In genomic region chr5:92939246-92939995, GRCm38 (mm10) we compare ENCODE assay signal across 22 mouse cellular contexts.
DNase-seq lines count a peak whose midpoint lies in the region; ATAC-seq and TF ChIP-seq lines count a peak whose summit lies in the region.
"Had no signal": no experiment of that assay in that cellular context is flagged by ENCODE, and none has a peak within 500 bp of the region (broad histone marks: within the 10 kb centered on the region; RNA-seq: fewer than 3 reads in every experiment).

No protein-coding gene starts in this region.

- peaks cover 21% of the 10 kb centered on the region for H3K9me3 ChIP-seq in heart, embryonic 16.5 days (replicated peaks; ENCODE audit: control insufficient read depth, low read length)
- H3K9me3 ChIP-seq in heart, embryonic 12.5 days (replicated peaks) = peaks cover 32% of the 10 kb centered on the region
- H3K9me3 ChIP-seq in E14TG2a.4 (ENCODE audit: low read length) = peaks cover 8% of the 10 kb centered on the region
- H3K9me3 ChIP-seq in stomach, embryonic 15.5 days = peaks cover 6% of the 10 kb centered on the region; the same call in 1 of the 2 replicates

- no peak for TF ChIP-seq CTCF in E14TG2a.4 (conservative IDR thresholded peaks at IDR 0.05; ENCODE audit: low read length)

- WGBS in heart, embryonic 16.5 days = 78% methylated on average over 15 of the region's 15 CpGs
- WGBS in heart, embryonic 12.5 days = 81% methylated on average over 15 of the region's 15 CpGs
- 68% methylated on average over 15 of the region's 15 CpGs for WGBS in stomach, embryonic 15.5 days

- ATAC-seq in heart, embryonic 16.5 days (replicated peaks; ENCODE audit: extremely low read depth, insufficient read depth, low FRiP score) = no peak
- no peak for ATAC-seq in heart, embryonic 12.5 days (ENCODE audit: insufficient number of reproducible peaks, low FRiP score)
- no peak for ATAC-seq in stomach, embryonic 15.5 days (ENCODE audit: insufficient read depth, low FRiP score, low read depth)
- ATAC-seq: CD4-positive, CD25-positive, alpha-beta regulatory T cell, adult 4 months; forebrain, embryonic 14.5 days had no signal

- H3K4me3 ChIP-seq in heart, embryonic 16.5 days (ENCODE audit: low read length) = no peak overlapping the region
- H3K4me3 ChIP-seq in heart, embryonic 12.5 days = no peak overlapping the region
- H3K4me3 ChIP-seq in E14TG2a.4 (replicated peaks; ENCODE audit: low read length) = peak overlapping the region; percentile 27
- no peak overlapping the region for H3K4me3 ChIP-seq in stomach, embryonic 15.5 days (replicated peaks)
- H3K4me3 ChIP-seq: embryonic facial prominence, embryonic 15.5 days; heart, adult 2 months; liver, embryonic 13.5 days; neural tube, embryonic 15.5 days had no signal

- no peak overlapping the region for H3K4me2 ChIP-seq in heart, embryonic 16.5 days (ENCODE audit: low read depth, low read length)
- H3K4me2 ChIP-seq in heart, embryonic 12.5 days = no peak overlapping the region
- H3K4me2 ChIP-seq in stomach, embryonic 15.5 days = no peak overlapping the region
- H3K4me2 ChIP-seq: embryonic facial prominence, embryonic 15.5 days; hindbrain, embryonic 14.5 days; liver, embryonic 13.5 days; midbrain, embryonic 11.5 days; neural tube, embryonic 15.5 days had no signal

- peaks cover 36% of the 10 kb centered on the region for H3K36me3 ChIP-seq in heart, embryonic 16.5 days (ENCODE audit: control insufficient read depth, insufficient read depth)
- peaks cover 61% of the 10 kb centered on the region for H3K36me3 ChIP-seq in heart, embryonic 12.5 days
- peaks cover 73% of the 10 kb centered on the region for H3K36me3 ChIP-seq in E14TG2a.4 (ENCODE audit: insufficient read depth, low read length)
- H3K36me3 ChIP-seq in stomach, embryonic 15.5 days = peaks cover 36% of the 10 kb centered on the region

- DNase-seq in adrenal gland, postnatal 14 days = peak; percentile 29
- no peak for DNase-seq in adrenal gland, adult 18-20 months (ENCODE audit: low spot score in 2 of 2)
- DNase-seq in natural killer cell, adult 2 months (ENCODE audit: low spot score in 2 of 2) = no peak
- DNase-seq: cerebellum, adult 11 months; cerebellum, adult 9-11 months; gastrocnemius, postnatal 10 days; heart, adult 2 months; heart, postnatal 10 days; kidney, postnatal 4 days; liver, embryonic 13.5 days; right cerebral cortex, adult 18-20 months; right cerebral cortex, postnatal 4 days had no signal

- peaks cover 16% of the 10 kb centered on the region for H3K4me1 ChIP-seq in heart, embryonic 16.5 days (ENCODE audit: control insufficient read depth, insufficient read depth, low read length)
- H3K4me1 ChIP-seq in heart, embryonic 12.5 days (replicated peaks) = peaks cover 30% of the 10 kb centered on the region
- peaks cover 37% of the 10 kb centered on the region for H3K4me1 ChIP-seq in E14TG2a.4 (replicated peaks; ENCODE audit: low read depth, low read length)
- no peaks in the 10 kb centered on the region for H3K4me1 ChIP-seq in stomach, embryonic 15.5 days
- H3K4me1 ChIP-seq: embryonic facial prominence, embryonic 15.5 days; liver, embryonic 13.5 days; neural tube, embryonic 15.5 days had no signal

- no peak overlapping the region for H3K9ac ChIP-seq in heart, embryonic 16.5 days (ENCODE audit: low read length)
- H3K9ac ChIP-seq in heart, embryonic 12.5 days = no peak overlapping the region
- H3K9ac ChIP-seq in stomach, embryonic 15.5 days = no peak overlapping the region
- H3K9ac ChIP-seq: embryonic facial prominence, embryonic 15.5 days; hindbrain, embryonic 14.5 days; liver, embryonic 13.5 days; neural tube, embryonic 15.5 days had no signal

- H3K27ac ChIP-seq in heart, embryonic 16.5 days (ENCODE audit: low read length) = peak overlapping the region; percentile 39
- H3K27ac ChIP-seq in heart, embryonic 12.5 days (ENCODE audit: poor library complexity, severe bottlenecking) = no peak overlapping the region
- peak overlapping the region; percentile 32; the same call in 1 of the 2 replicates for H3K27ac ChIP-seq in stomach, embryonic 15.5 days
- H3K27ac ChIP-seq: embryonic facial prominence, embryonic 15.5 days; heart, adult 2 months; hindbrain, embryonic 14.5 days; liver, embryonic 13.5 days; neural tube, embryonic 15.5 days had no signal

- H3K27me3 ChIP-seq in heart, embryonic 16.5 days (ENCODE audit: control insufficient read depth, insufficient read depth, low read length) = no peaks in the 10 kb centered on the region
- no peaks in the 10 kb centered on the region for H3K27me3 ChIP-seq in heart, embryonic 12.5 days (replicated peaks)
- peaks cover 40% of the 10 kb centered on the region for H3K27me3 ChIP-seq in E14TG2a.4 (ENCODE audit: insufficient read depth, low read length)
- H3K27me3 ChIP-seq in stomach, embryonic 15.5 days (replicated peaks) = no peaks in the 10 kb centered on the region
- H3K27me3 ChIP-seq: embryonic facial prominence, embryonic 15.5 days; liver, embryonic 13.5 days; neural tube, embryonic 15.5 days had no signal
